Mouse (Mus musculus) midbrain, embryonic 14.5 days (tissue): ENCODE data around the gene Coq2. TPM values are rescaled to one million over a fixed set of nuclear protein-coding genes. Genes with fewer than 3 reads are reported as not detected.

Experiments used
- ATAC-seq: fragments of 200-750 bp; cut with Nextera tagmentation; 2 replicates; pipeline ENCODE4 v1.8.0; 2017; ENCODE audit warnings: moderate number of reproducible peaks, moderate library complexity; ENCODE audit not compliant: low FRiP score, low TSS enrichment
- DNase-seq: peaks from one replicate; pipeline ENCODE4 v3.0.0-alpha.2; 2015
- H3K27ac ChIP-seq: fragments of 300-500 bp; sonication (generic); replicated peaks from 2 replicates; pipeline ENCODE4 v1.5.1; 2014; ENCODE audit warnings: mild to moderate bottlenecking, low read depth, low read length, moderate library complexity
- H3K27me3 ChIP-seq: fragments of 300-500 bp; sonication (generic); 2 replicates; pipeline ENCODE4 v1.6.1; 2014; ENCODE audit warnings: low read length, control low read depth, mixed read lengths; ENCODE audit not compliant: control insufficient read depth, insufficient read depth
- H3K36me3 ChIP-seq: fragments of 300-500 bp; sonication (generic); 2 replicates; pipeline ENCODE4 v1.6.1; 2014; ENCODE audit warnings: low read length, control low read depth; ENCODE audit not compliant: control insufficient read depth, insufficient read depth
- H3K4me1 ChIP-seq: fragments of 300-500 bp; sonication (generic); 2 replicates; pipeline ENCODE4 v1.6.1; 2014; ENCODE audit warnings: mild to moderate bottlenecking, antibody characterized with exemption, low read length, control low read depth; ENCODE audit not compliant: control insufficient read depth, insufficient read depth
- H3K4me2 ChIP-seq: fragments of 300-500 bp; sonication (generic); 2 replicates; pipeline ENCODE4 v1.6.1; 2014; ENCODE audit warnings: mild to moderate bottlenecking, low read length, moderate library complexity
- H3K4me3 ChIP-seq: fragments of 300-500 bp; sonication (generic); replicated peaks from 2 replicates; pipeline ENCODE4 v1.5.1; 2014; ENCODE audit warnings: low read depth, low read length
- H3K9ac ChIP-seq: fragments of 300-500 bp; sonication (generic); replicated peaks from 2 replicates; pipeline ENCODE4 v1.6.1; 2014; ENCODE audit warnings: mild to moderate bottlenecking, low read length, moderate library complexity
- H3K9me3 ChIP-seq: fragments of 300-500 bp; sonication (generic); 2 replicates; pipeline ENCODE4 v1.6.1; 2016; ENCODE audit warnings: low read length, control low read depth, mixed read lengths; ENCODE audit not compliant: control insufficient read depth
- WGBS: fragments of 180-500 bp; shearing (Covaris S2); extraction: QIAGEN DNeasy Blood & Tissue Kit; methylation state at CpG from one replicate; pipeline ENCODE4 v1.1.7; 2014; 5-methylcytosine and 5-hydroxymethylcytosine counted together
- polyA plus RNA-seq: library from polyadenylated mRNA; unstranded; fragments of >200 nt; fragmentation: Nextera tagmentation; extraction: Ambion mirVana; gene quantifications from 2 replicates; pipeline ENCODE4 v1.2.1, GENCODE M21; 2014

Gene Coq2
- polyA plus RNA-seq, 1 experiment from 2014 or later: 54.8 TPM

DNA sequence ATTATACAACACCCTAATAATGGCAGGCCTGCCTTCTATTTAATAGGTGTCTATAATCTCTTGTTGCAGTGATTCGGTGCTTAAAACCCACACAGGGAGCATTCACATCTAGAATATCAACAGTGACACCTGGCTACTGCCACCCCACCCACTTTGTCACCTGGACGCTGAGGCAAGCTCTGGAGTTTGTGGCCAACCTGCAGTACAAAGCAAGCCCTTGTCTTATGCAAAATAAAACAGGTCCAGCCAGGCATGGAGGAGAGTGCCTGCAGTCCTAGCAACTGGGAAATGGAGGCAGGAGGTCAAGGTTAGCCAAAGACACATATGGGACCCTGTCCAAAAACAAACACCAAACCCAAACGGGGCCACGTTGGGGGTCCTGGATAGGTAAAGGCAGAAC lies 2.5 kb downstream of the Coq2 start:
- DNase-seq: no peak
- ATAC-seq: no peak
- 87% methylated on average over 4 of the region's 4 CpGs for WGBS

DNA sequence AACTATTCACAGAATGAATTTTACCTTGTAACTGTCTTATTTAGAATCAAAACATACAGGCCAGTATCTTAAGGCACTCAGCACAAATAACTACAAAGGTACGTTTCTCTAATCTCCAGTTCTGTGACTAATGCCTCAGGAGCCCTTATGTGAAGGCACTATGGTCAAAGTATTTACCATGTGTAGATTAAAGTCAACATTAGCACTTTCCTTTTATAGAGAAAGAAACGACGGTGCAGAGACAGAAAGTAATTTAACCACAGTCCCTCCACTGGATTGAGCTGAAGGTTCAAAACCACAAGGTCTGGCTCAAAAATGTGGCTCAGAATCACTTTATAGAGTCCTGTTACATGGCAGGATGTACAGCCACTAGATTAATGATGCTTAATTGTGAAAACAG lies 3.0 kb downstream of the Coq2 start:
- H3K9me3 ChIP-seq: no peaks in the 10 kb centered on the region
- WGBS: 88% methylated on average over 3 of the region's 3 CpGs
- ATAC-seq (no peak), DNase-seq (no peak)
- H3K27me3 ChIP-seq: no peaks in the 10 kb centered on the region
- peaks cover 4% of the 10 kb centered on the region; the same call in 1 of the 2 replicates for H3K36me3 ChIP-seq
- peaks cover 11% of the 10 kb centered on the region for H3K4me1 ChIP-seq
- H3K27ac ChIP-seq: no peak overlapping the region
- H3K9ac ChIP-seq: no peak overlapping the region
- no peak overlapping the region for H3K4me2 ChIP-seq
- no peak overlapping the region for H3K4me3 ChIP-seq

More for the DNA sequence above, 2.5 kb downstream of the Coq2 start:
- H3K4me1 ChIP-seq: peaks cover 11% of the 10 kb centered on the region
- peaks cover 2% of the 10 kb centered on the region; the same call in 1 of the 2 replicates for H3K36me3 ChIP-seq
- no peak overlapping the region for H3K4me2 ChIP-seq
- no peak overlapping the region for H3K27ac ChIP-seq
- H3K9ac ChIP-seq: no peak overlapping the region
- no peak overlapping the region for H3K4me3 ChIP-seq
- H3K27me3 ChIP-seq: no peaks in the 10 kb centered on the region
- H3K9me3 ChIP-seq: no peaks in the 10 kb centered on the region

DNA sequence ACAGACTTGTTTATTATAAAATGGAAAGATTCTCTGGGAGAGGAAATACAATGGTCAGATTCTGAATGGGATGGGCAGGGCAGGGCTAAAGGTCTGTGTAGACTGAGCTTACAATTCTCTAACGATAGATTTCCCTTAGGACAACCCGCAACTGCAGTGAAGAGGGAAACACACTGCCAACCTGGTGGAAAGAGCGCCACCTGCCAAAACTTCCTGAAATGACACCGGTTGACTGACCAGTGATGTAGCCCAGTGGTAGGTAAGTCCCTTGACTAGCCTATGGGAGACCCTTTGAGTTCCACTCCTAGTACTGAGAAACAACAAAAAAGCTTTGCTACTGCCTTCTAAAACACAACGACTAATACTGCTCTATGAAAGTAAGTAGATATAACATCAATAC lies 3.5 kb downstream of the Coq2 start:
- H3K4me2 ChIP-seq: no peak overlapping the region
- peaks cover 11% of the 10 kb centered on the region for H3K4me1 ChIP-seq
- ATAC-seq (no peak), DNase-seq (peak; percentile 39)
- H3K9ac ChIP-seq: no peak overlapping the region
- H3K27me3 ChIP-seq: no peaks in the 10 kb centered on the region
- H3K36me3 ChIP-seq: peaks cover 6% of the 10 kb centered on the region; the same call in 1 of the 2 replicates
- 30% methylated on average over 5 of the region's 5 CpGs for WGBS
- no peaks in the 10 kb centered on the region for H3K9me3 ChIP-seq
- H3K4me3 ChIP-seq: no peak overlapping the region
- no peak overlapping the region for H3K27ac ChIP-seq

DNA sequence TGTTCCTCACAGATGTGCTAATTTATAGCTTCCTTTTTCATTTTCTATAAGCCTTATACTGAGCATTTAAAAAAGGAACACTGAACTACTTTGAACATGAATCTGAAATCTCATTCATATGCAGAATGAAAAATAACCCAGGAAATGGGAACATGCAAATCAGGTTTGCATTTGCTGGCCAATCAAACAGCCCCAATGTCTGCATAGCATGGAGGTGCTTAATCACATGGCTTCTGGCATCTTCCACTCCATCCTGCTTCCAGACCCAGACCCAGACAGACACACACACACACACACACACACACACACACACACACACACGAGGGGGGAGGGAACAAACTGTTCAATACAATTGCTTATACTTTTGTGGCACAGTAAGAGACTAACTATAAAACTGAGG lies 8.0 kb downstream of the Coq2 start:
- ATAC-seq (no peak), DNase-seq (no peak)
- Histone ChIP-seq H3K4me1 (no peaks in the 10 kb centered on the region), H3K4me2 (no peak overlapping the region), H3K9ac (no peak overlapping the region), H3K4me3 (no peak overlapping the region), H3K27ac (no peak overlapping the region), H3K36me3 (peaks cover 28% of the 10 kb centered on the region), H3K9me3 (no peaks in the 10 kb centered on the region), H3K27me3 (no peaks in the 10 kb centered on the region)
- 81% methylated on average over 1 of the region's 1 CpGs for WGBS

DNA sequence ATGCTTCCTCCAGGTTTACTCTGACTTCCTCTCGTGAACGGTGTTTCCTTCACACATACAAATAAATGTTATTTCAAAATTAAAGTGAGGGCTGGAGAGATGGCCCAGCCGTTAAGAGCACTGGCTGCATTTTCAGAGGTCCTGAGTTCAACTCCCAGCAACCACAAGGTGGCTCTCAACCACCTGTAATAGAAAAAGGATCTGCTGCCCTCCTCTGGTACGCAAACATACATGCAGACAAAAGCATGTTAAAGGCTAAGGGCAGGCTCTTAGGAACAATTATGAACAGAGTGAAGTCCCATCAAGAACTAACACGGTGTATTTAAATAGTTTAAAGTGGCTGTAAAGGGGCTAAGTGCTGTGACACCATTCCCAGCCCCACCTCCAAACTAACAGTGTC lies 11.1 kb downstream of the Coq2 start:
- H3K27ac ChIP-seq: no peak overlapping the region
- no peak for ATAC-seq
- peak; percentile 49 for DNase-seq
- peaks cover 54% of the 10 kb centered on the region for H3K36me3 ChIP-seq
- H3K4me2 ChIP-seq: no peak overlapping the region
- WGBS: 66% methylated on average over 5 of the region's 5 CpGs
- no peaks in the 10 kb centered on the region for H3K4me1 ChIP-seq
- no peak overlapping the region for H3K9ac ChIP-seq
- H3K9me3 ChIP-seq: no peaks in the 10 kb centered on the region
- no peak overlapping the region for H3K4me3 ChIP-seq
- no peaks in the 10 kb centered on the region for H3K27me3 ChIP-seq

DNA sequence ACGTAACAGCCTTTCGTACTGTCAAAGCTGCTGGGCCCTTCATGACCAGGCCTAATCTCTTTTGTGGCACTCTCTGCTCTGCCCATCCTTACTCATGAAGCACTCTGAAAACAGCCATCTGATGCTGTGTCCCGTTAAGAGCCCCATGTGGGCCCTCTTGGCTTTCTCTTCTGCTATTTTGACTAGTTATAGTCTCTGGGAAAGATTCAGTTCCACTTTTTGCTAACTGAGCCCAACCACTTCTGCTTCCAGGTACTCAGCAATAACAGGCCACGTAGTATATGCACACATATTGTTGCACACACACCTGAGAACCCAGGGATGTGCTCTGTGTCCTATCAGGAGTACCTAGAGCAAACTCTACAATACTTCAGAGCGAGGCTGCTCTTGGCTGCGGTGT lies 11.9 kb downstream of the Coq2 start:
- Histone ChIP-seq H3K27me3 (no peaks in the 10 kb centered on the region), H3K9me3 (no peaks in the 10 kb centered on the region), H3K27ac (no peak overlapping the region), H3K4me1 (no peaks in the 10 kb centered on the region), H3K9ac (no peak overlapping the region), H3K4me2 (no peak overlapping the region), H3K4me3 (no peak overlapping the region), H3K36me3 (peaks cover 59% of the 10 kb centered on the region)
- no peak for DNase-seq
- ATAC-seq: no peak
- 96% methylated on average over 6 of the region's 6 CpGs for WGBS

DNA sequence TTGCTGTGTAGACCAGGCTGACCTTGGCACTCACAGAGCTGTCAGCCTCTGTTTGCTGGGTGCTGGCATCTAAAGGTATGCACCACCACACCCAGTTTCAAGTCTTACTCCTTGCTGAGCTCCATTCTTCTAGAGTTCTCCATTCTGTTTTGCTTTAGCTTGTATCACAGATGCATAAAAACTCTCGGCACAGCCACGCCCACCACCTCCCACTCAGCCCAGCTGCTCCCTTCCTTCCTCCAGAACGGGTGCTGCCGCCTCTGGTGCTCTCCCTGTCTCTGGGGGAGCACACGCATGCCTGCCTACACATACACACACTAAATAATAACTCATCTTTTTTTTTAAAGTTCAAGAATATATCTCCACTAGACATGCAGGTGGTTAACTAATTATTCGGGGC lies 16.5 kb downstream of the Coq2 start:
- Histone ChIP-seq H3K4me1 (no peaks in the 10 kb centered on the region), H3K36me3 (peaks cover 76% of the 10 kb centered on the region), H3K27me3 (no peaks in the 10 kb centered on the region), H3K4me3 (no peak overlapping the region), H3K27ac (no peak overlapping the region), H3K9ac (no peak overlapping the region), H3K9me3 (no peaks in the 10 kb centered on the region), H3K4me2 (no peak overlapping the region)
- WGBS: 87% methylated on average over 6 of the region's 6 CpGs
- DNase-seq: no peak
- no peak for ATAC-seq

DNA sequence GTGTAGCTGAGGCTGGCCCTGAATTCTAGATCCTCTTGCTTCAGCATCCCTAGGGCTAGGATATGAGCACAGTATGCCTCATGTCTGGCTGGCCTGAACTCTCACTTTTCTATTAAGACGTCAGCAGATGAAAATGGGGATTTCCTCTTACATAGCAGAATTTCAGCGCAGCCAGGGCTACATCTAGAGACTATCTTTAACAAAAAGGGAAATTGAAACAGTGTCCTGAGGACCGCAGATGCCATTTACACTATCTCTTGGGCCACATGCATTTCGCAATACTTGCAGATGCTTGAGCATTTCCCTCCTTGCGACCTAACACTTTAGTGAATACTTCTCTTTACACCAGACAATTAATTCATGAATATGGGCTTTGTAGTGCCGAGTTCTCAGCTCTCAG lies 18.6 kb downstream of the Coq2 start:
- no peaks in the 10 kb centered on the region for H3K4me1 ChIP-seq
- no peak for ATAC-seq
- H3K36me3 ChIP-seq: peaks cover 66% of the 10 kb centered on the region
- 86% methylated on average over 6 of the region's 6 CpGs for WGBS
- DNase-seq: no peak
- H3K27ac ChIP-seq: no peak overlapping the region
- no peak overlapping the region for H3K9ac ChIP-seq
- H3K27me3 ChIP-seq: no peaks in the 10 kb centered on the region
- H3K9me3 ChIP-seq: no peaks in the 10 kb centered on the region
- H3K4me3 ChIP-seq: no peak overlapping the region
- no peak overlapping the region for H3K4me2 ChIP-seq

DNA sequence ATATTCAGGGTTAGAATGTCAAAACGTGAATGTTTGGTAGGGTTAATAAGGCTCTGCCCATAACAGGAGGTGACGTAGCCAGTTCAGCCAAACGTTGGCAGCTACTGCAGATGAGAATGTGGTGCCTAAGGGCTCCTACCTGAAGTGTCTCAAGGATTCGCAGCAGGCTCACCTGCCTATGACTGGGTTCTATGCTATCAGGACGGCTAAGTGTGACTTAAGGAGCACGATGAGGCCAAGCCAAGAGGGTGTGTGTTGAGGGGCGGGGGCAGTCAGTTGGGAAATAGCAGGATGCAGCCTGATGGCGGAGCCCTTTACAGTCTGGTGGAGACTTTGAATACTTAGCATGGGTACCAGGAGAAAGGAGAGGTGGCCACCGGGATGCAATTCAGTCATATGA lies 22.6 kb downstream of the Coq2 start:
- no peaks in the 10 kb centered on the region for H3K4me1 ChIP-seq
- no peak overlapping the region for H3K9ac ChIP-seq
- H3K4me2 ChIP-seq: no peak overlapping the region
- WGBS: 91% methylated on average over 9 of the region's 9 CpGs
- DNase-seq (no peak), ATAC-seq (no peak)
- peaks cover 34% of the 10 kb centered on the region for H3K36me3 ChIP-seq
- H3K9me3 ChIP-seq: no peaks in the 10 kb centered on the region
- no peak overlapping the region for H3K4me3 ChIP-seq
- H3K27ac ChIP-seq: no peak overlapping the region
- no peaks in the 10 kb centered on the region for H3K27me3 ChIP-seq
